Mouse (Mus musculus) testis, adult 2 months (tissue): Measurements from ENCODE around the gene Eml5.

Source experiments
- CTCF ChIP-seq: fragments of 200-500 bp; IDR thresholded peaks from 2 replicates; pipeline ENCODE4 v1.5.1; 2012; ENCODE audit warnings: low read depth, mild to moderate bottlenecking, inconsistent platforms, low read length, moderate library complexity; ENCODE audit not compliant: control insufficient read depth, insufficient read depth, insufficient replicate concordance
- POLR2A ChIP-seq: fragments of 200-500 bp; IDR thresholded peaks from 2 replicates; pipeline ENCODE4 v1.6.1; 2012; ENCODE audit warnings: low read depth, mild to moderate bottlenecking, inconsistent platforms, low read length, moderate library complexity; ENCODE audit not compliant: control insufficient read depth

DNA sequence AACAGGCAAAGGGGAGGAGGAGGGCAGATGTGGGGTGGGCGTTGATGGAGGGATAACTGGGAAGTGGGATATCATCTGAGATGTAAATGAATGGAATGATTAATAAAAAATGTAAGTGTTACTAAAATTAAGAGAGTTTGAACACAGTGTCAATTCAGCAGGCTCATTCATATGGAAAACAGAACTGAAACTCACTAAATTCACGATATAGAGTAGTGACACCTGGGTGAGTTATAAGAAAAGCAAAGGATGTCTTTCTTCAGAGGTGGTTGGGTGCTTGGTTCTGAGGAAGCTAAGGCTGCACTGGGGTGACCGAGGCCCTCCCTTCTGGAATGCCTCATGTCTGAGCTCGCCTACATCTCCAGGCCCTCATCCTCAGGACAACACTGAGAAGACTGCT lies 37.8 kb downstream of the Eml5 start:
- TF ChIP-seq POLR2A (no peak), CTCF (no peak)
